Mouse (Mus musculus): ENCODE data around the gene Olfr414. TPM values are rescaled to one million over a fixed set of nuclear protein-coding genes. Genes with fewer than 3 reads are reported as not detected.

Gene Olfr414
- polyA plus RNA-seq (2021), result not detected

GRCm38 (mm10) chr1:174423764-174424163 lies at the start of gene Olfr414:
Gene Olfr414 (plus strand): TSS chr1:174424064.
- CTCF ChIA-PET, result no interaction called here
- POLR2A ChIA-PET, result no interaction called here
- no peak for ATAC-seq
- DNase-seq (ENCODE audit: low read depth, low spot score), result no peak
- no peaks in the 10 kb centered on the region for H3K27me3 ChIP-seq
- in situ Hi-C loops (cut with MboI; ENCODE audit: low pct_unique_long_range_greater_than_20kb), result no loop called here
- no peak for TF ChIP-seq CTCF (IDR thresholded peaks at IDR 0.05)

DNA sequence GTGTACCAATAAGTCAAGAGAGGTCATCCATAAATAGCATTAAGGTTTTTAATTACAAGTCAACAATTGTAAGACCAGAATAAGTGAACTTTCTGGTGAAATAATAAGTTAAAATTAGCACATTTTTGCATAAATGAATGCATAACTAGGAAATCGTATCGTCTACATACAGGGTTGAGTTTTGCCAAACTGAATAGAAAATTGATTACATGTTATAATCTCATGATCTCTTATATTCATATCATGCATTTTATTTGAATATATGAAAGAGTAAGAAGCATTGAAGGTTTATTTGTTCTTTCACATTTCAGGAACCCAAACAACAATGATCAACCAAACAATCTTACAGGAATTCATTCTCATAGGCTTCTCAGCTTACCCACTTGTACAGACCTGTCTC lies 33.1 kb upstream of the Olfr414 start, which contains the start of gene Olfr248:
TSS of gene Olfr248 (plus strand) at position 301 of the 400 bp plus-strand sequence.
- ChIA-PET CTCF (no interaction called here), POLR2A (no interaction called here)
- in situ Hi-C loops (cut with MboI; ENCODE audit: low pct_unique_long_range_greater_than_20kb), result no loop called here
- TF ChIP-seq CTCF (IDR thresholded peaks at IDR 0.05), result no peak
- ATAC-seq (no peak), DNase-seq (ENCODE audit: low read depth, low spot score) (no peak)
- H3K27me3 ChIP-seq, result no peaks in the 10 kb centered on the region

- CTCF ChIA-PET, result no interaction called here
- DNase-seq (ENCODE audit: low read depth, low spot score), result no peak
- no peak for TF ChIP-seq CTCF (IDR thresholded peaks at IDR 0.05)
- in situ Hi-C loops (cut with MboI; ENCODE audit: low pct_unique_long_range_greater_than_20kb), result no loop called here
- POLR2A ChIA-PET, result no interaction called here
- ATAC-seq, result no peak
- no peaks in the 10 kb centered on the region for H3K27me3 ChIP-seq
Observed at GRCm38 (mm10) chr1:174422959-174423358, 905 bp upstream of the Olfr414 start.

DNA sequence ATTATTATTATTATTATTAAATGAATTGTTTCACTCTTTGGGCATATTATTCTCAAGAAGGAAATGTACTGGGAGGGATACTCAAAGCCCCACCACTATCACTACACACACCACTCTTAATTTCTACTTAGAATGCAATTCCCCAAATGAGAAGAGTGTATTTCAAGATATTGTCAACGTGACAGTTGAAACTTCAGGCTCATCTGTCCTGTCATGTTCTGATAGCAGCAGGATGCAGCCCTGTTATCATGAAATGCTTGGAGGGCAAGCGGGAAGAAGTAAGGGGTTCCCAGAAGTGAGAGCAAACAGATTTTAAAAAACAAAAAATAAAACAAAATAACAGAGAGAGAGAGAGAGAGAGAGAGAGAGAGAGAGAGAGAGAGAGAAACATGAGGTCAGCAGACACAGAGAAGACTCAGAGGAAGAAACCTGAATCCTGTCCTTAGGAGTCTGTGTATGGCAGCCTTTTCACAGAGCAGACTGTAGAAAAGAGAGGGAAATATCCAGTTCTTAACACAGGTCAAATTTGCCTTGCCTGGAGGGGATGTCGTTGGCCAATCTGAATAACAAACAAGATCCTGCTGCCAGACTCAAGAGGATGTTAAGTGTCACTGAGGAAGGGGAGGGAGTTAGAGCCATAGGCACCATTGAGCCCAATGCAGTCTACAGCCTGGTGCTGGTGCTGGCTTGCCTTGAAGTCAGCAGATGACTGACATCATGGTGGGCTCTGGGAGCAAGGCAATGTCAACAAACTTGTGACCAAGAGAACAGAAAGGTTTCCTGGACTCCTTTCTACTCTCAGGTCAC lies 2.5 kb downstream of the Olfr414 start:
- ATAC-seq (no peak), DNase-seq (ENCODE audit: low read depth, low spot score) (no peak)
- TF ChIP-seq CTCF (IDR thresholded peaks at IDR 0.05), result no peak
- in situ Hi-C loops (cut with MboI; ENCODE audit: low pct_unique_long_range_greater_than_20kb), result no loop called here
- CTCF ChIA-PET, result no interaction called here
- POLR2A ChIA-PET, result no interaction called here
- H3K27me3 ChIP-seq, result no peaks in the 10 kb centered on the region

DNA sequence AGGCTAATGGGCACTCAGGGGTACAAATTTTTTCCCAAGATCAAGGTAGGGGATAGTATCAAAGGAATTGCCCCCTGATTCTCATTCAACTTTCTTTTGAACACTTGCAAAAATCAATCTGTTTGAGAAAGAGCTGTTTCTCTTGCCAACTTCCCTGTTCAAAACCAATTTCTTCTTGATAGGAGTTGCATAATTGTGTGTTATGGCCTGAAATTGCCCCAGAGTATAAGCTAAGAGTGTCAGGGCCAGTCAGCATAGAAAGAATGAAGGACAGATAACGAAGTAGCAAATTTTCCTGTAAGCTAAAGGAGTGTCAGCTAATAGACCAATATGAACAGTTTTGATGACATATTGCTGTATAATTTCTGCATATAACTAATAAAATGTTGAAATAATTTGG lies 3.5 kb downstream of the Olfr414 start:
- POLR2A ChIA-PET, result no interaction called here
- CTCF ChIA-PET, result no interaction called here
- in situ Hi-C loops (cut with MboI; ENCODE audit: low pct_unique_long_range_greater_than_20kb), result no loop called here
- H3K27me3 ChIP-seq, result no peaks in the 10 kb centered on the region
- ATAC-seq (no peak), DNase-seq (ENCODE audit: low read depth, low spot score) (no peak)
- TF ChIP-seq CTCF (IDR thresholded peaks at IDR 0.05), result no peak

DNA sequence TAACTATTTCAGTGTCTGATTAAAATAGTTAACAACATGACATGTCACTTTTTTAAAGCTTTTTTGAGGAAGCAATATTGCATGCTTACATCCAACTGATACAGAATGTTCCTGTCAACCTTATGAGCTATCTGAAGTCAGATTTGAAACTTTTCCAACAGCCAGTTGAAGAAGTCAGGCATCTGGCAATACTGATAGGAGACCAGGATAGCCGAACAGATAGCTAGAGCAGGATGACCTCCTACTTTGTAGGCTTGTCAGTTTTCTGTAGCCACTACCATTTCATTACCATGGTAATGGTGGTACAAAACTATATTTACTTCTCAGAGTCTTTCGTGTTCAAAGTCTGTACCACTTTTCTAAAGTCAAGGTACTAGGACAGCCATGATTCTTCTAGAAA lies 4.5 kb downstream of the Olfr414 start:
- H3K27me3 ChIP-seq, result no peaks in the 10 kb centered on the region
- DNase-seq (ENCODE audit: low read depth, low spot score), result no peak
- no peak for TF ChIP-seq CTCF (IDR thresholded peaks at IDR 0.05)
- POLR2A ChIA-PET, result no interaction called here
- in situ Hi-C loops (cut with MboI; ENCODE audit: low pct_unique_long_range_greater_than_20kb), result no loop called here
- CTCF ChIA-PET, result no interaction called here
- no peak for ATAC-seq

- POLR2A ChIA-PET, result no interaction called here
- ATAC-seq (no peak), DNase-seq (ENCODE audit: low read depth, low spot score) (no peak)
- H3K27me3 ChIP-seq, result no peaks in the 10 kb centered on the region
- CTCF ChIA-PET, result no interaction called here
- no peak for TF ChIP-seq CTCF (IDR thresholded peaks at IDR 0.05)
- in situ Hi-C loops (cut with MboI; ENCODE audit: low pct_unique_long_range_greater_than_20kb), result no loop called here
Observed at GRCm38 (mm10) chr1:174434121-174434520, 10.3 kb downstream of the Olfr414 start.

- ChIA-PET POLR2A (interaction anchor here (0.6 kb wide), 1 partner anchor 1012 kb away, joined by 6 read pairs; no protein-coding TSS in a partner anchor), CTCF (interaction anchor here (1.4 kb wide), 1 partner anchor 30 kb away, joined by 3 read pairs; no protein-coding TSS in a partner anchor)
- DNase-seq (ENCODE audit: low read depth, low spot score) (no peak), ATAC-seq (no peak)
- no peaks in the 10 kb centered on the region for H3K27me3 ChIP-seq
- in situ Hi-C loops (cut with MboI; ENCODE audit: low pct_unique_long_range_greater_than_20kb), result no loop called here
- no peak for TF ChIP-seq CTCF (IDR thresholded peaks at IDR 0.05)
Observed at GRCm38 (mm10) chr1:174441782-174442181, 17.9 kb downstream of the Olfr414 start, which contains the start of gene Olfr220. Gene Olfr220 (plus strand): TSS chr1:174442082.

DNA sequence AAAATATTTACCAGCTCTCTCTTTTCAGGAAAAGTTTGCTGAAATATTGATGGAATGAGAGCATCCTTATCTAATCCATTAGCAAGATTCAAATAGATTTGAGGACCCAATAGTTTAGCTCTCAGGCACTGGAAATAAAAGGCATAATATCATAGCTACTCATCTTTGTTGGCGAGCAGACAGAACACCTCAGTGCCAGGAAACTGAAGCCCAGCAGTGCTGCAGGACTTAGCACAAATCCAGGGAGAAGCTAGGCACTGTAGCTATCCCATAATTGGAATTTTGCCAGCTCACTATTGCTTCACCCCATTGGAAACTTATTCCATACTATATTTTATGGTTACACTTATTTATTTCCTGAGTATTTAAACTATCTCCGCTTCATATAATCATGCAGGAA lies 31.2 kb downstream of the Olfr414 start:
- in situ Hi-C loops (cut with MboI; ENCODE audit: low pct_unique_long_range_greater_than_20kb), result no loop called here
- TF ChIP-seq CTCF (IDR thresholded peaks at IDR 0.05), result no peak
- H3K27me3 ChIP-seq, result no peaks in the 10 kb centered on the region
- POLR2A ChIA-PET, result no interaction called here
- DNase-seq (ENCODE audit: low read depth, low spot score), result no peak
- ATAC-seq, result no peak
- CTCF ChIA-PET, result interaction anchor here (0.9 to 2.3 kb wide), 2 partner anchors 11 to 14 kb away, joined by 4 to 10 read pairs; no protein-coding TSS in a partner anchor

DNA sequence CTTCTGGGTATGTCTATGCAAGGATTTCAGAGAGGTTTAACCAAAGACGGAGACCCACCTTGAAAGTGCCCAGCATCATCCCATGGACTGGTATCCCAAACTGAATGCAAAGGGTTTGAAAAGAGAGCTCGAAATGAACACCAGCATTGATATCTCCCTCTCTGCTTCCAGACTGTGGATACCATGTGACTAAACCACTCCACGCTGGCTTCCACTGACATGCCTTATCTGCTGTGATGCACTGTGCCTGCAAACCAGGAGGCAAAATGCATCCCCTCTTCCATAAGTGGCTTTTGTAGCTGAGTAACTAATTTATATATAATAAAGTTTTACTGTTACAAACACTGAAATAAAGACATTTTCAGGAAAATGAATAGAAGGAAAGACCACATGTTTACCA lies 41.5 kb downstream of the Olfr414 start:
- ChIA-PET CTCF (interaction anchor here (1.2 kb wide), 1 partner anchor 11 kb away, joined by 4 read pairs; no protein-coding TSS in a partner anchor), POLR2A (no interaction called here)
- no peaks in the 10 kb centered on the region for H3K27me3 ChIP-seq
- no peak for TF ChIP-seq CTCF (IDR thresholded peaks at IDR 0.05)
- ATAC-seq (no peak), DNase-seq (ENCODE audit: low read depth, low spot score) (no peak)
- in situ Hi-C loops (cut with MboI; ENCODE audit: low pct_unique_long_range_greater_than_20kb), result loop anchor here (5.0 kb wide), 1 partner anchor 1008 kb away; no protein-coding TSS in a partner anchor

DNA sequence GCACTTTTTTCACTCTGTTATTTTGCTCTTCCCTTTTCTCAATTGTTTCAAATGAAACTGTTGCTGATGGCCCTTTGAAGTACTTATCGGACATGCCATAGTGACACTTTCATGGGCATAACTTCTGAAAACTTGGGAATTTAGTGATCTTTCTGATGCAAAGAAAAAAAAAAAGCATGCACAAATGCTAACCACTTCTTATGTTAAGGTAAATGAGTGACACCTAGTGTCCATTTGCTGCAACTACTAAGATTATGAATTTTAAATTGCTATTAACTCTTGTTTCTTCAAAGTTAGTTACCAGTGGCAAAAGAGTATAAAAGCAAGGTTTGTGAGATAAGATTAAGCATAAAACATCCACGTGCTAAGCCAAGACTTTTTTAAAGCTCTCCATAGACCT lies 42.4 kb downstream of the Olfr414 start:
- ATAC-seq (no peak), DNase-seq (ENCODE audit: low read depth, low spot score) (no peak)
- CTCF ChIA-PET, result interaction anchor here (1.2 kb wide), 1 partner anchor 11 kb away, joined by 4 read pairs; no protein-coding TSS in a partner anchor
- no peak for TF ChIP-seq CTCF (IDR thresholded peaks at IDR 0.05)
- no peaks in the 10 kb centered on the region for H3K27me3 ChIP-seq
- in situ Hi-C loops (cut with MboI; ENCODE audit: low pct_unique_long_range_greater_than_20kb), result loop anchor here (5.0 kb wide), 1 partner anchor 1009 kb away; no protein-coding TSS in a partner anchor
- POLR2A ChIA-PET, result no interaction called here

Data from Patski (cell line).